In genomic region chr3:79898514-79898913, GRCm38 (mm10) we compare ENCODE assay signal across 22 mouse cellular contexts. TPM values are rescaled to one million over a fixed set of nuclear protein-coding genes. Genes with fewer than 3 reads are reported as not detected.
A peak's percentile ranks its signal among the peaks of the same experiment; 100 is the strongest.
DNase-seq lines count a peak whose midpoint lies in the region; ATAC-seq and TF ChIP-seq lines count a peak whose summit lies in the region.
"Had no signal": no experiment of that assay in that cellular context is flagged by ENCODE, and none has a peak within 500 bp of the region (broad histone marks: within the 10 kb centered on the region; RNA-seq: fewer than 3 reads in every experiment).

No protein-coding gene starts in this region.

- peaks cover 39% of the 10 kb centered on the region for H3K4me1 ChIP-seq in heart, embryonic 12.5 days (replicated peaks)
- H3K4me1 ChIP-seq: embryonic facial prominence, embryonic 12.5 days; forebrain, embryonic 15.5 days; hindbrain, embryonic 12.5 days; limb, embryonic 10.5 days; midbrain, embryonic 10.5 days had no signal

- TF ChIP-seq CTCF in left cerebral cortex, adult 2 months (IDR thresholded peaks at IDR 0.05) = no peak
- TF ChIP-seq CTCF in Patski (IDR thresholded peaks at IDR 0.05) = no peak

- H3K27ac ChIP-seq in heart, embryonic 12.5 days (ENCODE audit: poor library complexity, severe bottlenecking) = no peak overlapping the region
- peak overlapping the region; percentile 58 for H3K27ac ChIP-seq in left cerebral cortex, adult 2 months
- peak overlapping the region; percentile 69 for H3K27ac ChIP-seq in macrophage
- H3K27ac ChIP-seq: embryonic facial prominence, embryonic 12.5 days; hindbrain, embryonic 12.5 days; limb, embryonic 10.5 days; midbrain, embryonic 10.5 days had no signal

- H3K36me3 ChIP-seq in heart, embryonic 12.5 days = peaks cover 19% of the 10 kb centered on the region
- H3K36me3 ChIP-seq in macrophage (ENCODE audit: inconsistent target) = no peaks in the 10 kb centered on the region
- H3K36me3 ChIP-seq: embryonic facial prominence, embryonic 12.5 days; forebrain, embryonic 15.5 days; hindbrain, embryonic 12.5 days; limb, embryonic 10.5 days; midbrain, embryonic 10.5 days had no signal

- POLR2A ChIA-PET in Patski (lab: Charles Lee) = interaction anchor here (1.8 kb wide), 1 partner anchor 14 kb away, joined by 7 read pairs; the partner anchor contains the start of gene Fam198b

- in situ Hi-C loops in Patski (cut with MboI; ENCODE audit: low pct_unique_long_range_greater_than_20kb) = no loop called here

- no peak overlapping the region for H3K4me2 ChIP-seq in heart, embryonic 12.5 days
- H3K4me2 ChIP-seq: embryonic facial prominence, embryonic 12.5 days; forebrain, embryonic 15.5 days; hindbrain, embryonic 12.5 days had no signal

- no peak for ATAC-seq in heart, embryonic 12.5 days (ENCODE audit: insufficient number of reproducible peaks, low FRiP score)
- peak; percentile 58 for ATAC-seq in Patski
- ATAC-seq: activated CD4-positive, CD25-positive, alpha-beta regulatory T cell, adult 4 months; forebrain, embryonic 15.5 days; inflammation-experienced regulatory T-cells, adult 6 months; liver, postnatal 0 days; midbrain, embryonic 16.5 days had no signal

- no peak overlapping the region for H3K4me3 ChIP-seq in heart, embryonic 12.5 days
- H3K4me3 ChIP-seq in left cerebral cortex, adult 2 months = no peak overlapping the region
- H3K4me3 ChIP-seq in macrophage (ENCODE audit: inconsistent target) = no peak overlapping the region
- H3K4me3 ChIP-seq: embryonic facial prominence, embryonic 12.5 days; forebrain, embryonic 15.5 days; hindbrain, embryonic 12.5 days; limb, embryonic 10.5 days; midbrain, embryonic 10.5 days had no signal

- peaks cover 71% of the 10 kb centered on the region for H3K79me2 ChIP-seq in macrophage (ENCODE audit: inconsistent target)

- intact Hi-C loops in left cerebral cortex, adult 2 months (cut with DNase I) = no loop called here
- intact Hi-C loops in left cerebral cortex, postnatal 10 days (cut with DNase I) = no loop called here

- no peaks in the 10 kb centered on the region for H3K9me3 ChIP-seq in heart, embryonic 12.5 days (replicated peaks)
- H3K9me3 ChIP-seq: embryonic facial prominence, embryonic 12.5 days; forebrain, embryonic 15.5 days; hindbrain, embryonic 12.5 days; limb, embryonic 10.5 days; midbrain, embryonic 10.5 days had no signal

- CTCF ChIA-PET in Patski (lab: Charles Lee) = interaction anchor here (0.8 to 3.6 kb wide), 7 partner anchors 12 to 145 kb away, joined by 3 to 21 read pairs (median 8); partner anchors contain the start of gene Fam198b

- DNase-seq in heart, adult 11 months = peak; percentile 78
- no peak for DNase-seq in left cerebral cortex, adult 2 months (ENCODE audit: extremely low spot score in 1 of 2, low spot score in 2 of 2)
- no peak for DNase-seq in left cerebral cortex, postnatal 10 days (ENCODE audit: extremely low spot score in 1 of 2, low spot score in 2 of 2)
- no peak for DNase-seq in Patski (ENCODE audit: low read depth, low spot score)
- DNase-seq in frontal cortex, postnatal 36 days (ENCODE audit: low spot score in 2 of 2) = no peak
- DNase-seq: cerebellum, adult 11 months; heart, postnatal 10 days; kidney, adult 18-20 months; kidney, postnatal 4 days; liver; liver, postnatal 0 days had no signal

- no peak overlapping the region for H3K9ac ChIP-seq in heart, embryonic 12.5 days
- H3K9ac ChIP-seq: embryonic facial prominence, embryonic 12.5 days; forebrain, embryonic 15.5 days; hindbrain, embryonic 12.5 days; liver, postnatal 0 days had no signal

- H3K27me3 ChIP-seq in heart, embryonic 12.5 days (replicated peaks) = no peaks in the 10 kb centered on the region
- H3K27me3 ChIP-seq in Patski = no peaks in the 10 kb centered on the region
- H3K27me3 ChIP-seq: embryonic facial prominence, embryonic 12.5 days; forebrain, embryonic 15.5 days; hindbrain, embryonic 12.5 days had no signal

RNA-seq across cellular contexts. Expression of gene Fam198b, which starts 14.2 kb away (rescaled TPM):
- polyA plus RNA-seq in heart, embryonic 12.5 days (2016; fragmentation: Nextera tagmentation; extraction: Ambion mirVana) = 61.4 and 61.8 TPM in 2 replicates
- 1 to 10 TPM; 7.3 to 8.5 TPM for total RNA-seq in left cerebral cortex, adult 2 months (2021)
- 1 to 10 TPM; 6.3 to 9.3 TPM for total RNA-seq in left cerebral cortex, postnatal 10 days (2021)
- polyA plus RNA-seq in Patski (2021) (16.7 TPM), macrophage (2018) (16.9 to 30.2 TPM (median 26.1 TPM) in 3 replicates)
- 10 to 100 TPM in 7 of 26 experiments, 1 to 10 TPM in 15, under 1 TPM in 4; 0.60 to 42.3 (median 4.2) TPM for total RNA-seq in macrophage (2018; cell fraction: chromatin; rRNA removed)
- total RNA-seq in macrophage (2018; cell fraction: cytosol; rRNA removed) = 10 to 100 TPM in 14 of 26 experiments, 1 to 10 TPM in 12; 6.5 to 36.9 (median 14.3) TPM
- 10 to 100 TPM in 13 of 26 experiments, 1 to 10 TPM in 13; 3.4 to 48.4 (median 9.7) TPM for total RNA-seq in macrophage (2018; cell fraction: nucleus; rRNA removed)
- total RNA-seq: neutrophil, adult 5-6 weeks had no signal

RNA-seq across cellular contexts. Expression of gene Tmem144, which starts 45.9 kb away (rescaled TPM):
- polyA plus RNA-seq in heart, embryonic 12.5 days (2016; fragmentation: Nextera tagmentation; extraction: Ambion mirVana) = 12.6 and 13.5 TPM in 2 replicates
- 10 to 100 TPM; 10.5 to 12.0 TPM for total RNA-seq in left cerebral cortex, adult 2 months (2021)
- 1 to 10 TPM; 5.4 to 8.4 TPM for total RNA-seq in left cerebral cortex, postnatal 10 days (2021)
- polyA plus RNA-seq in Patski (2021) (5.1 TPM), macrophage (2018) (9.9 to 16.8 TPM (median 15.2 TPM) in 3 replicates)
- 10 to 100 TPM in 10 of 26 experiments, 1 to 10 TPM in 16; 1.7 to 33.6 (median 9.2) TPM for total RNA-seq in macrophage (2018; cell fraction: chromatin; rRNA removed)
- total RNA-seq in macrophage (2018; cell fraction: cytosol; rRNA removed) = 10 to 100 TPM in 12 of 26 experiments, 1 to 10 TPM in 14; 3.2 to 22.9 (median 8.2) TPM
- total RNA-seq in macrophage (2018; cell fraction: nucleus; rRNA removed) = 10 to 100 TPM in 16 of 26 experiments, 1 to 10 TPM in 10; 2.5 to 38.9 (median 11.4) TPM
- polyA plus RNA-seq: activated CD4-positive, CD25-positive, alpha-beta regulatory T cell, adult 4 months had no signal
